Mouse (Mus musculus): ENCODE measurements at regions not wholly inside any gene's neighbourhood (a gene's known extent, or its start where the extent isn't known, plus 50 kb on each side); places are given as distances from the start of the nearest gene placed in this dataset.

DNA sequence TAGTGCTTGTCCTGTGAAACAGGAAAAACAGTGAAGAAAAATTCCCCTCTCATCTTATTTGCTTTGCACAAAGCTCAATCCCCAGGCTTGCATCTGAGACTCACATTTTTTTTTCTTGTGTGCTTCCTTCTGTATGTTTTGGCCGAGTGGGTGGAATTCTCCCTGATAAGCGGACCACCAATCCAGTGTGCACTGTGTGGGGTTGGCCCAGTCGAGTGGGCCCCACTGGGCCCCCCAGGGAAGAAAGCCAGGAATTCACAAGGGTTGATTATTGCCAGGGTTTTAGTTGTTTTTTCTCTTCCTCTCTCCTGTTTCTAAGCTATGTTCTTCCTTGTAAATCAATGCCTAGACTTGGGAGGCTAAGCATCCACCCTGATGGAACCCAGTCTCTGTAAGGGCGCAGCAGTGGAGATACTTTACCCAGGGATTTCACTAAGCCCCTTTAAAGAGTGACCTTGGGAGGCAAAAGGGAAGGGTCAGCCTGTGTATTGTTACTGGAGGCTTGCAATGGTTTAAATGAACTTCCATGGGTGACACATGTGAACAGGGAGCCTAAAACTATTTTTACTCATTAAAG is 120.3 kb downstream of the Gm10295 start:
- dilution Hi-C loops (cut with MboI; ENCODE audit: extremely low pct_ligation_motif_present, extremely low pct_unique_long_range_greater_than_20kb, low sequenced_read_pairs), result no loop called here

DNA sequence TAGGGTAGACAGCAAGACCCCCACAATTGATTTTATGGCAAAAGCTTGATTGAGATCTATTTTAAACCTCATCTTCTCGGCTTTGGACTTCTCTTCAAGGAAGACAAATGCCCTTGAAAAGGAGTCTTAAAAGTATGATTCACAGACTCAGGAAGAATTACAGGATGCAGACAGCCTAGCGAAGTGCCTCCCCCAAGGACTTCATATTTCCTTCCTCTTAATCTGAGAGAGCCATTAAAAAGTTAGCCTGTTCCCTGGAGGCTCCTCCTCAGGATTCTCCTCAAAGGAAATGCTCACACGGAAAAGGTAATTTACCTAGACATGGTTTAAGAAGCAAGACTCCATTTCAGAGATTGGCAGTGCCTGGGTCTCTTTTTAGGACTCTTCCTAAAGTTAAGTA is 122.1 kb downstream of the Gm10295 start:
- no peak for TF ChIP-seq TBP (conservative IDR thresholded peaks at IDR 0.05; ENCODE audit: low read depth, low read length)
- TF ChIP-seq RAD21 (IDR thresholded peaks at IDR 0.05; ENCODE audit: low read depth, low read length), result no peak
- TF ChIP-seq USF2 (conservative IDR thresholded peaks at IDR 0.05; ENCODE audit: low read depth, low read length), result no peak
- no peak for TF ChIP-seq MAFK (IDR thresholded peaks at IDR 0.05; ENCODE audit: insufficient replicate concordance, low read length)
- TF ChIP-seq CHD1 (IDR thresholded peaks at IDR 0.05; ENCODE audit: low read depth, low read length), result no peak
- TF ChIP-seq MYC (IDR thresholded peaks at IDR 0.05; ENCODE audit: low read depth, low read length), result no peak
- no peak for TF ChIP-seq MEF2A (IDR thresholded peaks at IDR 0.05; ENCODE audit: borderline replicate concordance, low read depth, low read length)
- no peak for TF ChIP-seq NELFE (IDR thresholded peaks at IDR 0.05; ENCODE audit: low read depth, low read length)
- TF ChIP-seq MXI1 (IDR thresholded peaks at IDR 0.05; ENCODE audit: low read depth, low read length), result no peak
- TF ChIP-seq UBTF (IDR thresholded peaks at IDR 0.05; ENCODE audit: low read depth, low read length), result no peak
- TF ChIP-seq SMC3 (IDR thresholded peaks at IDR 0.05; ENCODE audit: low read depth, low read length), result no peak

More for the DNA sequence above, 120.3 kb downstream of the Gm10295 start:
- no peak for DNase-seq (ENCODE audit: extremely low read depth)
- Histone ChIP-seq H3K9me3 (replicated peaks; ENCODE audit: low read length) (peaks cover 55% of the 10 kb centered on the region), H3K4me1 (ENCODE audit: control insufficient read depth in 1 of 2, insufficient read depth in 2 of 2) (no peaks in the 10 kb centered on the region), H3K79me2 (replicated peaks; ENCODE audit: control insufficient read depth, extremely low read depth, insufficient read depth, poor library complexity, severe bottlenecking) (no peaks in the 10 kb centered on the region), H3K4me3 (replicated peaks in 1 of 3; ENCODE audit: low read depth in 2 of 3, low read length in 2 of 3, poor library complexity in 1 of 3) (no peak overlapping the region), H3K9ac (ENCODE audit: insufficient read depth, low read depth) (no peak overlapping the region), H3K4me2 (ENCODE audit: insufficient read depth, low read depth, poor library complexity, severe bottlenecking) (no peak overlapping the region), H3K27ac (ENCODE audit: insufficient read depth, low read depth) (no peak overlapping the region), H3K36me3 (replicated peaks in 1 of 2; ENCODE audit: control insufficient read depth in 1 of 2, insufficient read depth in 1 of 2, low read length in 1 of 2) (no peaks in the 10 kb centered on the region), H3K27me3 (replicated peaks) (no peaks in the 10 kb centered on the region)
- in situ Hi-C loops (cut with MboI; ENCODE audit: low pct_ligation_motif_present, low pct_unique_long_range_greater_than_20kb, low sequenced_read_pairs), result no loop called here
- TF ChIP-seq UBTF (IDR thresholded peaks at IDR 0.05; ENCODE audit: low read depth, low read length) (no peak), USF2 (conservative IDR thresholded peaks at IDR 0.05; ENCODE audit: low read depth, low read length) (no peak), POLR2A (IDR thresholded peaks at IDR 0.05; ENCODE audit: low read depth, low read length) (no peak), MXI1 (IDR thresholded peaks at IDR 0.05; ENCODE audit: low read depth, low read length) (no peak), TCF12 (IDR thresholded peaks at IDR 0.05; ENCODE audit: low read depth, low read length) (no peak), MAX (IDR thresholded peaks at IDR 0.05; ENCODE audit: low read length) (no peak), NELFE (IDR thresholded peaks at IDR 0.05; ENCODE audit: low read depth, low read length) (no peak), JUN (IDR thresholded peaks at IDR 0.05; ENCODE audit: insufficient read depth, low read depth, low read length) (no peak), RAD21 (IDR thresholded peaks at IDR 0.05; ENCODE audit: low read depth, low read length) (no peak), POLR2AphosphoS2 (IDR thresholded peaks at IDR 0.05; ENCODE audit: low read depth, low read length) (no peak), E2F4 (IDR thresholded peaks at IDR 0.05; ENCODE audit: insufficient replicate concordance, low read depth, low read length) (no peak), NRF1 (IDR thresholded peaks at IDR 0.05; ENCODE audit: low read depth, low read length) (no peak), MEF2A (IDR thresholded peaks at IDR 0.05; ENCODE audit: borderline replicate concordance, low read depth, low read length) (no peak), ELF1 (IDR thresholded peaks at IDR 0.05; ENCODE audit: low read depth, low read length) (no peak), CHD1 (IDR thresholded peaks at IDR 0.05; ENCODE audit: low read depth, low read length) (no peak), MAFK (IDR thresholded peaks at IDR 0.05; ENCODE audit: insufficient replicate concordance, low read length) (no peak), PAX5 (IDR thresholded peaks at IDR 0.05; ENCODE audit: low read length) (no peak), ZC3H11A (IDR thresholded peaks at IDR 0.05; ENCODE audit: low read depth, low read length) (no peak), ZNF384 (IDR thresholded peaks at IDR 0.05; ENCODE audit: low read depth, low read length) (no peak)

More for the DNA sequence above, 122.1 kb downstream of the Gm10295 start:
- dilution Hi-C loops (cut with MboI; ENCODE audit: extremely low pct_ligation_motif_present, extremely low pct_unique_long_range_greater_than_20kb, low sequenced_read_pairs) (no loop called here), in situ Hi-C loops (cut with MboI; ENCODE audit: low pct_ligation_motif_present, low pct_unique_long_range_greater_than_20kb, low sequenced_read_pairs) (no loop called here)
- Histone ChIP-seq H3K27me3 (replicated peaks) (no peaks in the 10 kb centered on the region), H3K79me2 (replicated peaks; ENCODE audit: control insufficient read depth, extremely low read depth, insufficient read depth, poor library complexity, severe bottlenecking) (no peaks in the 10 kb centered on the region), H3K9me3 (replicated peaks; ENCODE audit: low read length) (peaks cover 56% of the 10 kb centered on the region), H3K27ac (ENCODE audit: insufficient read depth, low read depth) (no peak overlapping the region), H3K4me1 (ENCODE audit: control insufficient read depth in 1 of 2, insufficient read depth in 2 of 2) (no peaks in the 10 kb centered on the region), H3K4me2 (ENCODE audit: insufficient read depth, low read depth, poor library complexity, severe bottlenecking) (no peak overlapping the region), H3K36me3 (replicated peaks in 1 of 2; ENCODE audit: control insufficient read depth in 1 of 2, insufficient read depth in 1 of 2, low read length in 1 of 2) (no peaks in the 10 kb centered on the region), H3K4me3 (replicated peaks in 1 of 3; ENCODE audit: low read depth in 2 of 3, low read length in 2 of 3, poor library complexity in 1 of 3) (no peak overlapping the region), H3K9ac (ENCODE audit: insufficient read depth, low read depth) (no peak overlapping the region)
- no peak for DNase-seq (ENCODE audit: extremely low read depth)

Measured in CH12.LX (cell line).